Mouse (Mus musculus) lung, embryonic 16.5 days (tissue): Measurements from ENCODE around the gene Cmbl. TPM values are rescaled to one million over a fixed set of nuclear protein-coding genes. Genes with fewer than 3 reads are reported as not detected.

Source experiments
- ATAC-seq: fragments of 200-750 bp; cut with Nextera tagmentation; 2 replicates; pipeline ENCODE4 v1.8.0; 2017; ENCODE audit warnings: low read depth, mild to moderate bottlenecking, moderate library complexity
- H3K27ac ChIP-seq: fragments of 300-500 bp; sonication (generic); 2 replicates; pipeline ENCODE4 v1.5.1; 2014; ENCODE audit warnings: mild to moderate bottlenecking, control low read depth, low read length
- H3K27me3 ChIP-seq: fragments of 300-500 bp; sonication (generic); 2 replicates; pipeline ENCODE4 v1.6.1; 2014; ENCODE audit warnings: low read depth, low read length, mixed read lengths; ENCODE audit not compliant: control insufficient read depth, insufficient read depth
- H3K36me3 ChIP-seq: fragments of 300-500 bp; sonication (generic); 2 replicates; pipeline ENCODE4 v1.6.1; 2014; ENCODE audit warnings: low read length; ENCODE audit not compliant: control insufficient read depth, insufficient read depth
- H3K4me1 ChIP-seq: fragments of 300-500 bp; sonication (generic); replicated peaks from 2 replicates; pipeline ENCODE4 v1.6.1; 2014; ENCODE audit warnings: low read length, mixed read lengths; ENCODE audit not compliant: control insufficient read depth, insufficient read depth
- H3K4me2 ChIP-seq: fragments of 300-500 bp; sonication (generic); 2 replicates; pipeline ENCODE4 v1.6.1; 2014; ENCODE audit warnings: low read depth, low read length, control low read depth
- H3K4me3 ChIP-seq: fragments of 300-500 bp; sonication (generic); 2 replicates; pipeline ENCODE4 v1.5.1; 2014; ENCODE audit warnings: mild to moderate bottlenecking, low read length, control low read depth
- H3K9ac ChIP-seq: fragments of 300-500 bp; sonication (generic); 2 replicates; pipeline ENCODE4 v1.6.1; 2014; ENCODE audit warnings: low read length, control low read depth
- H3K9me3 ChIP-seq: fragments of 300-500 bp; sonication (generic); 2 replicates; pipeline ENCODE4 v1.6.1; 2016; ENCODE audit warnings: low read length; ENCODE audit not compliant: control insufficient read depth
- WGBS: fragments of 180-500 bp; shearing (Covaris S2); extraction: QIAGEN DNeasy Blood & Tissue Kit; methylation state at CpG from one replicate; pipeline ENCODE4 v1.1.7; 2014; 5-methylcytosine and 5-hydroxymethylcytosine counted together
- polyA plus RNA-seq: library from polyadenylated mRNA; unstranded; fragments of >200 nt; fragmentation: Nextera tagmentation; extraction: Ambion mirVana; gene quantifications from 2 replicates; pipeline ENCODE4 v1.2.1, GENCODE M21; 2015

Cmbl gene
- polyA plus RNA-seq, 1 experiment from 2014 or later, result 6.8 TPM

GRCm38 (mm10) chr15:31602426-31602825, 37.2 kb downstream of the Cmbl start:
- H3K4me2 ChIP-seq, result peak overlapping the region; percentile 77
- H3K4me3 ChIP-seq, result peak overlapping the region; percentile 97
- peaks cover 19% of the 10 kb centered on the region for H3K4me1 ChIP-seq
- no peaks in the 10 kb centered on the region for H3K27me3 ChIP-seq
- ATAC-seq, result peak; percentile 70
- H3K9me3 ChIP-seq, result no peaks in the 10 kb centered on the region
- H3K36me3 ChIP-seq, result peaks cover 2% of the 10 kb centered on the region; the same call in 1 of the 2 replicates
- 2% methylated on average over 15 of the region's 15 CpGs for WGBS
- H3K9ac ChIP-seq, result peak overlapping the region; percentile 97
- peak overlapping the region; percentile 96 for H3K27ac ChIP-seq

GRCm38 (mm10) chr15:31603113-31603512, 37.9 kb downstream of the Cmbl start:
- Histone ChIP-seq H3K4me3 (peak overlapping the region; percentile 97), H3K9ac (peak overlapping the region; percentile 97)

GRCm38 (mm10) chr15:31606821-31607220, 41.6 kb downstream of the Cmbl start:
- H3K4me1 ChIP-seq, result peaks cover 7% of the 10 kb centered on the region
- H3K27me3 ChIP-seq, result no peaks in the 10 kb centered on the region
- no peak overlapping the region for H3K4me2 ChIP-seq
- WGBS, result 65% methylated on average over 6 of the region's 6 CpGs
- ATAC-seq, result no peak
- H3K36me3 ChIP-seq, result no peaks in the 10 kb centered on the region
- no peak overlapping the region for H3K27ac ChIP-seq
- no peaks in the 10 kb centered on the region for H3K9me3 ChIP-seq
- no peak overlapping the region for H3K9ac ChIP-seq
- no peak overlapping the region for H3K4me3 ChIP-seq

More at GRCm38 (mm10) chr15:31603113-31603512, 37.9 kb downstream of the Cmbl start:
- Histone ChIP-seq H3K9me3 (no peaks in the 10 kb centered on the region), H3K4me1 (peaks cover 19% of the 10 kb centered on the region), H3K36me3 (no peaks in the 10 kb centered on the region), H3K4me2 (peak overlapping the region; percentile 77), H3K27me3 (no peaks in the 10 kb centered on the region), H3K27ac (no peak overlapping the region)
- 83% methylated on average over 13 of the region's 13 CpGs for WGBS
- no peak for ATAC-seq

- ATAC-seq, result peak; percentile 67
- H3K27ac ChIP-seq, result no peak overlapping the region
- no peaks in the 10 kb centered on the region; the same call in 1 of the 2 replicates for H3K4me1 ChIP-seq
- 64% methylated on average over 3 of the region's 3 CpGs for WGBS
- no peak overlapping the region for H3K4me3 ChIP-seq
- no peaks in the 10 kb centered on the region for H3K36me3 ChIP-seq
- H3K27me3 ChIP-seq, result no peaks in the 10 kb centered on the region
- no peaks in the 10 kb centered on the region for H3K9me3 ChIP-seq
- no peak overlapping the region for H3K4me2 ChIP-seq
- H3K9ac ChIP-seq, result no peak overlapping the region
Measured at GRCm38 (mm10) chr15:31611027-31611426, 45.8 kb downstream of the Cmbl start.

GRCm38 (mm10) chr15:31611976-31612375, 46.8 kb downstream of the Cmbl start:
- 85% methylated on average over 4 of the region's 4 CpGs for WGBS
- H3K4me2 ChIP-seq, result no peak overlapping the region
- ATAC-seq, result no peak
- H3K4me3 ChIP-seq, result no peak overlapping the region
- no peak overlapping the region for H3K27ac ChIP-seq
- H3K27me3 ChIP-seq, result no peaks in the 10 kb centered on the region
- H3K9me3 ChIP-seq, result no peaks in the 10 kb centered on the region
- H3K36me3 ChIP-seq, result peaks cover 2% of the 10 kb centered on the region; the same call in 1 of the 2 replicates
- H3K9ac ChIP-seq, result no peak overlapping the region
- H3K4me1 ChIP-seq, result no peaks in the 10 kb centered on the region; the same call in 1 of the 2 replicates

- Histone ChIP-seq H3K9me3 (no peaks in the 10 kb centered on the region), H3K4me2 (no peak overlapping the region), H3K4me1 (no peaks in the 10 kb centered on the region), H3K27ac (no peak overlapping the region), H3K9ac (no peak overlapping the region), H3K4me3 (no peak overlapping the region), H3K27me3 (no peaks in the 10 kb centered on the region), H3K36me3 (peaks cover 14% of the 10 kb centered on the region; the same call in 1 of the 2 replicates)
- 84% methylated on average over 6 of the region's 6 CpGs for WGBS
- no peak for ATAC-seq
Measured at GRCm38 (mm10) chr15:31613826-31614453, 48.8 kb downstream of the Cmbl start.

DNA sequence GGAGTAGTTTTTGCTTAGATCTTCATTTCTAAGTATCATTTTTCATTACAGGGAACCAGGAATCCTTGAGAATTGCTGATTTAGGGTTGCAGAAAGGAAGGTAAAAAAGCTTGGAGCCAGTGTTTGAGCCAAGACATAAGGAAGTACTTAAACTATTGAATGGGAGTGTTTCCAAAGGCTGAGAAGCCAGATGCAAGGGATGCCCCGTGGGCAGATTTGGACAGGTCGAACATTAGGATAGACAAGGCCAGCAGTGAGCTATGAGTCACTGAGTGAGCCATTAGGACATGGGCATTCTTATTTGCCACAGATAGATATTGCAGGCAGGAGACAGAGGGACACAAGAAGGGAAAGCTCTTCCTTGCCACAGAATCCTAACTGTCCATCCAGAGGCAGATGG, 49.5 kb downstream of the Cmbl start:
- no peak for ATAC-seq

GRCm38 (mm10) chr15:31617261-31617660, 52.1 kb downstream of the Cmbl start:
- 89% methylated on average over 9 of the region's 9 CpGs for WGBS
- Histone ChIP-seq H3K9ac (no peak overlapping the region), H3K4me2 (no peak overlapping the region), H3K36me3 (peaks cover 16% of the 10 kb centered on the region; the same call in 1 of the 2 replicates), H3K27ac (no peak overlapping the region), H3K4me1 (no peaks in the 10 kb centered on the region), H3K4me3 (no peak overlapping the region), H3K27me3 (no peaks in the 10 kb centered on the region), H3K9me3 (no peaks in the 10 kb centered on the region)
- no peak for ATAC-seq

More for the DNA sequence above, 49.5 kb downstream of the Cmbl start:
- H3K9ac ChIP-seq, result no peak overlapping the region
- no peaks in the 10 kb centered on the region for H3K4me1 ChIP-seq
- no peak overlapping the region for H3K4me2 ChIP-seq
- H3K27me3 ChIP-seq, result no peaks in the 10 kb centered on the region
- no peaks in the 10 kb centered on the region for H3K9me3 ChIP-seq
- 85% methylated on average over 2 of the region's 2 CpGs for WGBS
- H3K27ac ChIP-seq, result no peak overlapping the region
- H3K4me3 ChIP-seq, result no peak overlapping the region
- H3K36me3 ChIP-seq, result peaks cover 16% of the 10 kb centered on the region; the same call in 1 of the 2 replicates

DNA sequence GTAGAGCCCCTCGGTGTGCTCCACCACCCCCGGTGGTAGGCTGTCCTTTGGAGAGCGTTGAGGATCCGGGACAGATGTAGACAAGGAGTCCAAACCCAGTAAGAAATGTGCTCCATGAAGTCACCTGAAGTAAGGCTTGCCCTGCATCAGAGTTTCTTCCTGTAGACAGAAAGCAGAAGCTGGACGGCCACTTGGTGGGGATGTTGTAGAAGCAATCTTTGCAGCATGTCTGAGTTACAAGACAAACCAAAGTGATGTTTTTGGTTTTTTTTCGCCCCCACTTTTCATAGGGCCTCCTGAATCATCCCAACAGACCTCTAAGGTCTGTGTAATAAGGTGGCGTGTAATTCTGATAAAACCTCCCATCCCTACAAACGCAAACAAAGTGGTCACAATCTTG, 54.3 kb downstream of the Cmbl start:
- Histone ChIP-seq H3K36me3 (peaks cover 16% of the 10 kb centered on the region; the same call in 1 of the 2 replicates), H3K27me3 (no peaks in the 10 kb centered on the region), H3K4me1 (no peaks in the 10 kb centered on the region), H3K27ac (no peak overlapping the region), H3K4me2 (no peak overlapping the region), H3K9ac (no peak overlapping the region), H3K4me3 (no peak overlapping the region), H3K9me3 (no peaks in the 10 kb centered on the region)
- 89% methylated on average over 8 of the region's 8 CpGs for WGBS
- no peak for ATAC-seq
